Mouse (Mus musculus): ENCODE measurements around the gene Dhx8. TPM values are rescaled to one million over a fixed set of nuclear protein-coding genes. Genes with fewer than 3 reads are reported as not detected.

Dhx8 gene
- total RNA-seq, 2 experiments from 2014 or later = 29.1 to 32.7 TPM

GRCm38 (mm10) chr11:101797355-101797754, 64.6 kb downstream of the Dhx8 start:
- DNase-seq (ENCODE audit: low spot score in 2 of 2) = no peak

GRCm38 (mm10) chr11:101798083-101798482, 65.4 kb downstream of the Dhx8 start:
- no peak for DNase-seq (ENCODE audit: low spot score in 2 of 2)

- no peak for DNase-seq (ENCODE audit: low spot score in 2 of 2)
Observed at GRCm38 (mm10) chr11:101801386-101801785, 68.7 kb downstream of the Dhx8 start.

GRCm38 (mm10) chr11:101805113-101805704, 72.5 kb downstream of the Dhx8 start:
- no peak for DNase-seq (ENCODE audit: low spot score in 2 of 2)

GRCm38 (mm10) chr11:101806741-101807140, 74.0 kb downstream of the Dhx8 start:
- no peak for DNase-seq (ENCODE audit: low spot score in 2 of 2)

GRCm38 (mm10) chr11:101807266-101807665, 74.5 kb downstream of the Dhx8 start:
- no peak for DNase-seq (ENCODE audit: low spot score in 2 of 2)

- no peak for DNase-seq (ENCODE audit: low spot score in 2 of 2)
Observed at GRCm38 (mm10) chr11:101809060-101809828, 76.5 kb downstream of the Dhx8 start.

- DNase-seq (ENCODE audit: low spot score in 2 of 2) = peak; percentile 58 to 61
Observed at GRCm38 (mm10) chr11:101813259-101813658, 80.5 kb downstream of the Dhx8 start.

GRCm38 (mm10) chr11:101814375-101815102, 81.8 kb downstream of the Dhx8 start:
- DNase-seq (ENCODE audit: low spot score in 2 of 2) = peak; percentile 61 to 65

- no peak for DNase-seq (ENCODE audit: low spot score in 2 of 2)
Observed at GRCm38 (mm10) chr11:101815103-101816085, 82.7 kb downstream of the Dhx8 start.

Other genes starting within 250 kb of the Dhx8 start
- gene Brca1, start 181.0 kb upstream of the Dhx8 start, total RNA-seq (2021) = 10 to 100 TPM; 16.6 to 18.9 TPM
- 100 to 1,000 TPM; 167 to 227 TPM for gene Nbr1, start 180.8 kb upstream of the Dhx8 start, total RNA-seq (2021)
- 10 to 100 TPM; 19.2 to 21.0 TPM for gene Tmem106a, start 150.7 kb upstream of the Dhx8 start, total RNA-seq (2021)
- not detected for gene Gm11634, start 133.7 kb upstream of the Dhx8 start, total RNA-seq (2021)
- 10 to 100 TPM; 29.1 to 33.0 TPM for gene Rdm1, start 105.7 kb upstream of the Dhx8 start, total RNA-seq (2021)
- gene Arl4d, start 67.4 kb upstream of the Dhx8 start, total RNA-seq (2021) = 10 to 100 TPM in 1 of 2 experiments, 1 to 10 TPM in 1; 9.9 to 10.4 TPM
- 1 to 10 TPM; 6.5 to 9.9 TPM for gene Etv4, start 52.5 kb downstream of the Dhx8 start, total RNA-seq (2021)
- gene Meox1, start 161.5 kb downstream of the Dhx8 start, total RNA-seq (2021) = 1 to 10 TPM; 7.1 to 7.8 TPM
- gene Sost, start 234.1 kb downstream of the Dhx8 start, total RNA-seq (2021) = under 1 TPM; 0.20 to 0.25 TPM

All from adrenal gland, postnatal 4 days (tissue).